Mouse (Mus musculus) heart, embryonic 14.5 days (tissue): ENCODE measurements at regions not wholly inside any gene's neighbourhood (a gene's known extent, or its start where the extent isn't known, plus 50 kb on each side); places are given as distances from the start of the nearest gene placed in this dataset.

Experiments used
- ATAC-seq: fragments of 200-750 bp; cut with Nextera tagmentation; 2 replicates; pipeline ENCODE4 v1.8.0; 2017; ENCODE audit warnings: low read depth, moderate TSS enrichment; ENCODE audit not compliant: insufficient number of reproducible peaks, insufficient read depth, low FRiP score
- H3K27ac ChIP-seq, 2 experiments: fragments of 200-500 bp in 1 of 2; fragments of 300-500 bp in 1 of 2; sonication (generic) in 1 of 2; replicated peaks in 1 of 2; 2 replicates each; pipeline ENCODE4 v1.5.1; 2012 to 2014; ENCODE audit warnings: low read depth in 2 of 2, low read length in 2 of 2, control low read depth in 1 of 2, mild to moderate bottlenecking in 1 of 2, mixed read lengths in 1 of 2; ENCODE audit not compliant: control insufficient read depth in 1 of 2, insufficient read depth in 1 of 2
- H3K27me3 ChIP-seq: fragments of 300-500 bp; sonication (generic); 2 replicates; pipeline ENCODE4 v1.6.1; 2014; ENCODE audit warnings: mild to moderate bottlenecking, low read length, control low read depth; ENCODE audit not compliant: control insufficient read depth, insufficient read depth
- H3K36me3 ChIP-seq: fragments of 300-500 bp; sonication (generic); 2 replicates; pipeline ENCODE4 v1.6.1; 2014; ENCODE audit warnings: mild to moderate bottlenecking, control low read depth, low read length, mixed read lengths; ENCODE audit not compliant: control insufficient read depth, insufficient read depth
- H3K4me1 ChIP-seq, 2 experiments: fragments of 200-500 bp in 1 of 2; fragments of 300-500 bp in 1 of 2; sonication (generic) in 1 of 2; 2 replicates each; pipeline ENCODE4 v1.6.1; 2012 to 2014; ENCODE audit warnings: low read length in 2 of 2, control low read depth in 1 of 2, mixed read lengths in 1 of 2; ENCODE audit not compliant: control insufficient read depth in 2 of 2, insufficient read depth in 2 of 2
- H3K4me2 ChIP-seq: fragments of 300-500 bp; sonication (generic); 2 replicates; pipeline ENCODE4 v1.6.1; 2014; ENCODE audit warnings: mild to moderate bottlenecking, low read length
- H3K4me3 ChIP-seq, 2 experiments: fragments of 200-500 bp in 1 of 2; fragments of 300-500 bp in 1 of 2; sonication (generic) in 1 of 2; 2 replicates each; pipeline ENCODE4 v1.5.1; 2012 to 2014; ENCODE audit warnings: low read length in 2 of 2, mild to moderate bottlenecking in 2 of 2, control low read depth in 1 of 2, low read depth in 1 of 2, moderate library complexity in 1 of 2; ENCODE audit not compliant: control insufficient read depth in 1 of 2, insufficient read depth in 1 of 2
- H3K9ac ChIP-seq: fragments of 300-500 bp; sonication (generic); 2 replicates; pipeline ENCODE4 v1.6.1; 2014; ENCODE audit warnings: mild to moderate bottlenecking, low read length
- H3K9me3 ChIP-seq: fragments of 300-500 bp; sonication (generic); 2 replicates; pipeline ENCODE4 v1.6.1; 2016; ENCODE audit warnings: low read length, control low read depth; ENCODE audit not compliant: control insufficient read depth
- WGBS: fragments of 180-500 bp; shearing (Covaris S2); extraction: QIAGEN DNeasy Blood & Tissue Kit; methylation state at CpG from one replicate; pipeline ENCODE4 v1.1.7; 2014; 5-methylcytosine and 5-hydroxymethylcytosine counted together

DNA sequence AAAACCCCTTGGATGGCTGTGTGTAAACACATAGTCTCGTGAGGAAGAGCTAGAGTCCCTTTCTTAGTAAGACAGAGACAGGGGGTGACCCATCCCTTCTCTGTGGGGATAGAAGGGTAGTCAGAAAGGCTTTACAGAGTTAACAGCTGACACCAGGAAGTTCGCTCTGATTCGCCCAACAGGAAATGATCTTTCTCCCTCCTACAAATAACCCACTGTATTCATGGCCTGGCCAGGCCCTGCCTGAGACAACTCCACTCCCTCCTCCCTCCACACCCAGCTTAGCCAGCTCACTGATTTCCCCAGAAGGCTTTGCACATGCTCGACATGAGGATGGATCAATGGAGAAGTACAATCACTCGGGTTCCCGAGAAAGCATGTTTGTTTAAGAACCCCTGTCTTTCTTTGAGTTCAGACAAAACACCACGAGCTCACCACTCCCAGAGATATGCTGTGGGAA lies 113.4 kb downstream of the Gm826 start:
- ATAC-seq = no peak
- Histone ChIP-seq H3K27me3 (no peaks in the 10 kb centered on the region), H3K4me2 (no peak overlapping the region), H3K4me1 (peaks cover 0 to 2% of the 10 kb centered on the region in 2 experiments; a peak in 1 of 4 replicates), H3K36me3 (no peaks in the 10 kb centered on the region), H3K9me3 (no peaks in the 10 kb centered on the region), H3K9ac (no peak overlapping the region), H3K4me3 (no peak overlapping the region), H3K27ac (no peak overlapping the region)
- WGBS = 40% methylated on average over 7 of the region's 7 CpGs

- Histone ChIP-seq H3K4me1 (no peaks in the 10 kb centered on the region), H3K27me3 (no peaks in the 10 kb centered on the region), H3K36me3 (no peaks in the 10 kb centered on the region), H3K9ac (no peak overlapping the region), H3K9me3 (no peaks in the 10 kb centered on the region), H3K4me2 (no peak overlapping the region), H3K4me3 (no peak overlapping the region), H3K27ac (no peak overlapping the region)
- no peak for ATAC-seq
- WGBS = 76% methylated on average over 10 of the region's 10 CpGs
Observed at GRCm38 (mm10) chr2:160214032-160214812, 119.7 kb downstream of the Gm826 start.

- Histone ChIP-seq H3K9me3 (no peaks in the 10 kb centered on the region), H3K9ac (no peak overlapping the region), H3K27ac (no peak overlapping the region), H3K27me3 (no peaks in the 10 kb centered on the region), H3K4me1 (no peaks in the 10 kb centered on the region), H3K36me3 (no peaks in the 10 kb centered on the region), H3K4me3 (no peak overlapping the region), H3K4me2 (no peak overlapping the region)
- no peak for ATAC-seq
- 69% methylated on average over 3 of the region's 3 CpGs for WGBS
Observed at GRCm38 (mm10) chr2:160210507-160210906, 123.5 kb downstream of the Gm826 start.

DNA sequence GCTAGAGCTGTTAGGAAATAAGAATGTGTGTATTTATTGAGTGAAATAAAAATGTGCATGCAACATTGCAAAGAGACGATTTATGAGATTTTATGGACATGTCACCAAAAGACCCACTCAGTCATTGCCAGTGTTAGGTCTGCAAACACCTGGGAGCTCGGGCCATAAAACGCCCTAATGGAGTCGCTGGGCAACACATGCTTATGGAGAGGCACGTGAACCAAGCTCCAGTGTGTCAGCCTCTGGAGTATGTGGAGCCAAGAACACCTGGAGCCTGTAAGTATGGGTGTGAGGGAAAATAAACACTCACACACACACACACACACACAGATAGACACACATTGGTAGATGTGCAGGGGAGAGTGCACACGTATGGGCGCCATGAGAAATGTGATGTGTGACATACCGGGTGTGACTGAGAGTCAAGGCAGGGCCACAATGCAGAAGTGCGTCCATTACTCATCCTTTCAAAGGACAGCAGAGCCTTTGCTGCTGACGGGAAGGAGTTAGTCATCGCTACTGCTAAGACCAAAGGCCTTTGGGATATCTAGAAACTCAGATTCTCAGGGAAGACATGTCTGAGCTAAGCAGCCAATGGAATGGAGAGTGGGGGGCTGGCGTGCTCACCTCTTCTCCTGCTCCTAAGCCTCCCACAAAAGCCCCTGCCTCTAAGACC lies 124.2 kb downstream of the Gm826 start:
- H3K27ac ChIP-seq = no peak overlapping the region
- ATAC-seq = no peak
- no peaks in the 10 kb centered on the region for H3K4me1 ChIP-seq
- H3K9ac ChIP-seq = no peak overlapping the region
- no peak overlapping the region for H3K4me2 ChIP-seq
- no peak overlapping the region for H3K4me3 ChIP-seq
- no peaks in the 10 kb centered on the region for H3K9me3 ChIP-seq
- 82% methylated on average over 12 of the region's 12 CpGs for WGBS
- no peaks in the 10 kb centered on the region for H3K27me3 ChIP-seq
- H3K36me3 ChIP-seq = no peaks in the 10 kb centered on the region

- no peak overlapping the region for H3K27ac ChIP-seq
- no peaks in the 10 kb centered on the region for H3K36me3 ChIP-seq
- ATAC-seq = no peak
- no peak overlapping the region for H3K4me2 ChIP-seq
- no peak overlapping the region for H3K4me3 ChIP-seq
- 58% methylated on average over 3 of the region's 3 CpGs for WGBS
- H3K27me3 ChIP-seq = no peaks in the 10 kb centered on the region
- H3K9me3 ChIP-seq = no peaks in the 10 kb centered on the region
- no peaks in the 10 kb centered on the region for H3K4me1 ChIP-seq
- H3K9ac ChIP-seq = no peak overlapping the region
Observed at GRCm38 (mm10) chr2:160208295-160208694, 125.7 kb downstream of the Gm826 start.

DNA sequence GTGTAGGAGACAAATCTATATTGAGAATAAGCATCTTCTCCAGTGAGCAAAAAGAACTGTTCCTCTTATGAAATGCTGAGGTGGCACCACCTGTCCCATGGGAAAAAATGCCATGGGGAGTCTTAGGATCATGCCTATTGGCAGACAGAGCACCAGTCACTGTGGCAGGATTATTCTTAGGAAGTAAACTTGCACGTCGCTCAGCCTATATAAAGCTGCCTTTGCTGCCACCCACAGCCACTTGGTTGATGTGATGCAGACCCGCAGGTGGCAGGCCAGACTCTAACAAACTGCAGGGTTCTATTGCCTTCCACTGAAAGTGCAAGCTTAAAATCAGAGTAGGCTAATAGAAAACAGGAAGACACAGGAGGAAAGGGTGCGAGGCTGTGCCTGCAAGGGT lies 126.7 kb downstream of the Gm826 start:
- no peaks in the 10 kb centered on the region for H3K9me3 ChIP-seq
- H3K4me1 ChIP-seq = no peaks in the 10 kb centered on the region

GRCm38 (mm10) chr2:160192661-160193060 lies 141.3 kb downstream of the Gm826 start:
- H3K36me3 ChIP-seq = no peaks in the 10 kb centered on the region
- 68% methylated on average over 4 of the region's 4 CpGs for WGBS
- no peak overlapping the region for H3K27ac ChIP-seq
- ATAC-seq = no peak
- H3K4me1 ChIP-seq = no peaks in the 10 kb centered on the region
- H3K27me3 ChIP-seq = no peaks in the 10 kb centered on the region
- no peaks in the 10 kb centered on the region for H3K9me3 ChIP-seq
- no peak overlapping the region for H3K4me3 ChIP-seq
- no peak overlapping the region for H3K4me2 ChIP-seq
- H3K9ac ChIP-seq = no peak overlapping the region

More for the DNA sequence above, 126.7 kb downstream of the Gm826 start:
- no peak overlapping the region for H3K27ac ChIP-seq
- no peak overlapping the region for H3K4me3 ChIP-seq
- WGBS = 47% methylated on average over 4 of the region's 4 CpGs
- H3K27me3 ChIP-seq = no peaks in the 10 kb centered on the region
- ATAC-seq = no peak
- H3K36me3 ChIP-seq = no peaks in the 10 kb centered on the region
- no peak overlapping the region for H3K9ac ChIP-seq
- H3K4me2 ChIP-seq = no peak overlapping the region
